Mouse (Mus musculus) spleen, postnatal 4 days (tissue): ENCODE results near the gene St3gal4.
"Not testable (repeated sequence)": the region's sequence is repeated elsewhere in the genome, so short reads cannot be mapped to it uniquely, and the experiment has no call there.

Experiments used
- DNase-seq, 2 experiments: peaks; one replicate each; pipeline ENCODE4 v3.0.0; 2022; ENCODE audit warnings: low spot score in 2 of 2

St3gal4 gene

DNA sequence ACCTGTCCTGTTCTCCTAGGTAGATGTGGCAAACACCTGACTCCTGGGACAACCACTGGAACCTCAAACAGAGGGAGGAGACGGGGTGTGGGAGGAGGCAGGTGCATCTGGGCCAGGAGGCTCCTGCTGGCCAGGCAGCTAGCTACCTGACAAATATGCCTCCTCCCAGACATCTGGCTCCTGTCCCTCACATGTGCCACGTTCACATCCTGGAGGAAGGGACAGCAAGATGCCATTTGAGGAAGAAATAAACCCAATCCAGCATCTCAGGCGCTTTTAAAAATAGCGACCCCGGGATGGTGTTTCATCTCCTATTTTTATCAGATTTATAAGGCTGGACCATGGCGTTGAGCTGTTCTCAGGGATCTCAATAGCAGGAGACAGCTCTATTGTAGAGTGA is at the start of gene St3gal4:
TSS of gene St3gal4 (minus strand) at position 101 of the 400 bp plus-strand sequence.
- DNase-seq: no peak

DNA sequence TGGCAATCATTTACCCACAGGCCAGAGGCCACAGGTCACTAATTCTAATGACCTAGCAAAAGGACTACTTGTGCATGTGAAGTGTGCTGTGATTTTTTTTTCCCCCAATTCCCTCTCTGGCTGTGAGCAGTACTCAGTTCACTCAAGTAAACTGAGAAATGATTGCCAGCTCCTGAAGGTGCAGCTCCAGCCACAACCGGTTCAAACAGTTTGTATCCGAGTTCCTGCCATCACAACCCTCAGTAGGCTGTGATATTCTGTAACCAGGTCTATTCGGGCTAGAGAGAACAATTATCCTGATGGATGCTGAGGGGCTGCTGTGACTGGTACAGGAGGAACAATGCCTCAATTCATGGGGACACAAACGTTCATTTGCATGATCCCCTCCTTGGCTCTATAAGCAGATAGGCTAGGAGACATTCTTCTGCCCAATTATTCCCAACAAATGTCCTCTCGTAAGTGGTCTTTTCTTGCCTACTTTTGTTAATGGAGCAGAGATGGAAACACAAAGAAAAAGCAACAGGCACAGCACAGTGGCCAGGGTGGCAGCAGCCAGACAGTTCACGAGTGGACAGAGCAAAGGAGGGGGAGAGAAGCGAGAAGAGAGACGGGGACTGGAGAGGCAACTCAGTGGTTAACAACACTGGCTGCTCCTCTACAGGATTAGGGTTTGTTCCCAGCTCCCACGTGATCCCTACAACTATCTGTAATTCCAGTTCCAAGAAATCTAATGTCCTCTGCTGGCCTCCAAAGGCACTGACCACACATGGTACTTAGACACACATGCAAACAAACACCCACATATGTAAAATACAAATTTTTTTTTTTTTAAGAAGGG is 47.9 kb upstream of the St3gal4 start:
- no peak for DNase-seq

DNA sequence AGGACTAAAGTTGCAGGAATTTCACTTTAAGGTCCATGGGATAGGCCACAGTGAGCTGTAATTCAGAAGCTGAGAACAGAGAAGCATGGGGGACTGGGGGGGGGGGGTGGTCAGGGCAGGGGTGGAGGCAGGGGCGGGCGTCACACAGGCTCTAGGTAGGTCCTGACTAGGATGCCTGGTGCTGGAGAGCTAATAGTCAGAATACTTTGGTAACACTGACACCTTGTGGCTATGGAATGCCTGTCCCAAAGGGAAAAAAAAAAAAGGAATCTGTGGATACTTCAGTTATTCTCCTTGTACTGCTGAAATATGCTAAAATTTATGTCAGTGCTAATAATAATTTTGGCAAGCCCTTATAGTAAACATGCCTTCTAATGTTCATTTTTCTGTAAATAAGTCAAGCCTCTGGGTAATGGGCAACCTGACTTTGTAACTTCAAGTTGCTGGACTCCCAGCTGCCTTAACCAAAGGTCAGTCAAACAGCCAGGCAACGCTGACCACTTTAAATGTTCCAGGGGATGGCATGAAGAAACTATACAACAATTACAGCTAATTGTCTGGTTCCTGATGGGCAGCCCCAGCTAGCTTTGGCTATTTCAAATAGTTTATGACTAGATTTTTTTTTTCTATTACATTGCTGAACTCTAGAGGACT is 47.2 kb upstream of the St3gal4 start:
- no peak for DNase-seq

DNA sequence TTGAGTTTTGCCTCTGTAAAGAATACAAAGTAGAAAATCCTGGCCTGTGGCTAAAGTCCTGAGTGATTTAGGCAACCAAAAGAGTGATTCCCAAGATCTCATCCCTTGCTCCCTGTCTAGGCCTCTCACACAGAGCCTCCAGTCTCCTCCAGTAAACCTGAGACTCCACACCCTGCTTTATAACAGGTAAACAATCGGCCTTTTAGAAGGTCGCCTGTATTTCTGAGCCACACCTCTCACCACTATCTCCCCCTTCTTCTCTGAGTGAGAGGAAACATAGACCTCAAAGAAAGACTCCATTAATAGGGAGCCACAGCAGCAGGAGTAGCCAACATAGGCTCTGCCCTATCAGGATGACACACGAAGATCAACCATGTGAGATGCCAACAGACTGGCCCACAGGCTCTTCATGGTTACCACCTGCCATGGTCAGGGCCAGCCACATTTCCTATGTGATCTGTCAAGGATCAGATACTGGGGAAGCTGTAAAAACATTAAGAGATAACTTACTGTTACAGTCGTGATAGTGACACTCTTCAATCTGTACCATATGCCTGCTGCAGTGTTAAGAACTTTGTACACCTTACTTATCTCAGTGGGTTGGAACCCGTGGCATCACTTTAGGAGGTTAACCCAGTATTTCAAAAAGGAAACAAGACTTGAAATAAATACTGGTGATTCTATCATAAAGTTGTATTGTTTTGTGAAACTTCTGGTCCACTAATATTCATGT is 45.2 kb upstream of the St3gal4 start:
- DNase-seq: no peak

DNA sequence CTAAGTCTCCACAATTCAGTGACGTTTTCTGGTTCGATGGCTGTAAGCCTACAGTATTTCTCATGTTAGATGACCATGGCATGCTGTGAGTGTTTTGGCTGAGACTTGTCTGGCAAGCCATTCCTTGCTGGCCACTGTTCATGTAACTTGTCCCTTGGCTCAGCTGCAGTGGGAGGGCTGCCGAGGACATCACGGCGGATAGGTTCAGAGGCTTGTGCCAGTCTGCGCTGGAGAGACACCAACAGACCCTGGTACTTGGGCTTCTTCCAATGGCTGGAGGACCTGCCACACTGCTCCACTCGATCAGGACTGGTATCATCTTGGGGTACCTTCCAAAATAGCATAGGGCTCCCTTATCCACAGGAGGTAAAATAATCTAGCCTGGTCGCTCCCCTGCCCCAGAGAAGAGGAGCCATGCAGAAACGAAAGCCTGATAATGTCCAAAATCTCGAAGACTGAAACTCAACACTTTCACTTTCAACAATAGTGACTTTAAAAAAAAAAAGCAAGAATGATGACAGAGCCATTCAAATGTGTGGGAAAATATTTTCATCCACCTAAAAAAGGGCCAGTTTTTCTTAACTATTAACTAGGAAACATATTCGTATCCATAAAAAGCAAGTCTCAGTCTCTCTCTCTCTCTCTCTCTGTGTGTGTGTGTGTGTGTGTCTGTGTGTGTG is 44.1 kb upstream of the St3gal4 start:
- no peak for DNase-seq

DNA sequence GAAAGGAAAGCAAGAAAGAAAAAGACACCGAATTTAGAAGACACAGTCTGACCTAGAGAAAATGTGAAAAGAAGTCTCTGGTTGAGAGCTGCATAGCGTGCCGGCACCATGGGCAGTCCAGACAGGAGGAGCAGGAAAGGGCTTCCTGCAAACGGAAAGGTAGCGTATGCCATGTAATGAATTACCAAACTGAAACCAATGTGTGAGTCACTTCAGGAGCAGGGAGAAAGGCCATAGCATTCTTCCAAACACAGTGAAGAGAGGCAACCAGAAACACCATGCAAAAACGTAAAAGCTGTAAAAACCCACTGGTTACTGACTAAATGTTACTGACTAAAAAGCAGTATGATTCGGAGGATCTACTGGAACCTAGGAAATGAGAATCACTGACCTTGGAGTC is 42.7 kb upstream of the St3gal4 start:
- DNase-seq: no peak

DNA sequence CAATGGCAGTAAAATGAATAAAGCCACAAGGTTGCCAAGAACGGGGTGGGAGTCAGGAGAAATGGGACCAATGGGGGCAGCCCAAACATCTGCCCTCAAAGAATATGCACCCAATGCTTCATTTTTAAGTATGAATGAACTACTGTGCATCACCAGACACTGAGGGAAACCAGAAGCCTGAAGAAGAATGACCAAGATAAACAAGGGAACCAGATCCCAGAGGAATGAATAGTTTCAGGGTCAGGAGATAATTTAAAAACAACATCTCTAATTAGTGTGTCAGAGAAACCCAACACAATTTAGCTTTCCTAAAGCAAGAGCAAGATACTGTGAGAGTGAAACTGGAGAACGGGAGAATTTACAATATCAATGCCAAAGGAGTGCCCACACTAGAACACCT is 41.6 kb upstream of the St3gal4 start:
- no peak for DNase-seq

DNA sequence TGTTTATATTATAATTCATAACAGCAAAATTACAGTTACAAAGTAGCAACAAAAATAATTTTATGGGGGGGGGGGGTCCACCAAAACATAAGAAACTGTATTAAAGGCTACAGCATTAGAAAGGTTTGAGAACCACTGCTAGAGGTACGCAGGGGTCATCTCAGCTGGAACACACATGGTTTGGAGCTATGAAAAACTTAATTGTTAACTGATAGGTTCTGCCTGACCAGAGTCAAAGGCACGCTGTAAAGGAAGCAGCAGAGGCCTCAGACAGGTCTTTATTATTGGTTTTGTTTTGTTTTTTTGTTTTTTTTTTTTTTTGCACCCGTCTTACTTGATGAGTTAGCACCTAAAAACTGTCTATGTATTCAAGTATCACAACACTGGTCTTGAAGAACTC is 39.4 kb upstream of the St3gal4 start:
- DNase-seq: no peak

DNA sequence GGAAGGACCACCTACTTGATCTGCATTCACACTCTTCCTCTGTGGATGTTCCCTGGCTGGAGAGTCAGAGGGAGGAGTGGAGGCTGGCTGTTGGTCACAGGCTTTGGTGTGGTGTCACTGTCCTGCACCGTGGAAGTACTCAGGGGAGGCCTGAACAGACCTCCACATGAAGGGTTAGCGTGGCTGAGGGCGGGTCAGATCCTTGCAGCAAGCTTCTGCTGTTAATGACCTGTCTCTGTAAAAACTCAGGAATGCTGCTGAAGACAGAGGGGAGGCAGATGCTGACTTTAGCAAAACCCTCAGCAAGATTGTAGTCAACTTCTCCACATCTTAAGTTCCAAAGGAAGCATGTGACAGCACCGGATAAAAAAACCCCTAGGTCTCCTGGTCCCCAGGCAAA is 37.8 kb upstream of the St3gal4 start:
- DNase-seq: no peak

DNA sequence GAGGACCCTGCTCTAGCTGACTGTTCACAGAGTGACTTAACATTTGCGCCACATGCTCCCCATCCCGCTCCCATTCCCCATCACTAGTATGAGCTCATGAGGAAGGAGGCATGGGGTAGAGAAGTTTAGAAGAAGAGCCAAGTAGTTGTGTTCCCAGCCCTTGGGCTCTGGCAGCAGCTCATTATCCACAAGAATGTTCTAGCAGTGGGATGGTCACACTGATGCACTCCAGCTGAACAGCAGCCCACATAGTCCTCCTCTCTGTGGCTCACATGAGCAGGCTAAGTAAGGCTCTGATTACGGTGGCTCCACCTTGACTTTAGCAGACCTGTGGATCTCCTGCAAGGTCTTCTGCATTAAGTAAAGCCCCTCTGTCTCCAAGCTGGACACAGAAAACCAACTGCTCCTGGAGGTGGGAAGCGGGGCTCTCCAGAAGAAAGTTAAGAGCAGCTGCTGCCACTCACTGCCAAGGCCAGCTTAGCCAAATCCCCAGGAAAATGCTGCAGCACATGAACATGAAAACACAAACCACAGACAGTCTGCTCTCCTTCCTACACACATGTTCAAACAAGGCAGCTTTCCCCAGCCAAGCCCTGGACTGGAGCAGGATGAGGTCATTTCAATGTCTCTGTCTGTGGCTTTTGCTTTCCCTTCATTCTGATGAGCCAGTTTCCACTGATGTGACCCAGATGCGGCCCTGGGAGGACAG is 37.1 kb upstream of the St3gal4 start:
- no peak for DNase-seq

DNA sequence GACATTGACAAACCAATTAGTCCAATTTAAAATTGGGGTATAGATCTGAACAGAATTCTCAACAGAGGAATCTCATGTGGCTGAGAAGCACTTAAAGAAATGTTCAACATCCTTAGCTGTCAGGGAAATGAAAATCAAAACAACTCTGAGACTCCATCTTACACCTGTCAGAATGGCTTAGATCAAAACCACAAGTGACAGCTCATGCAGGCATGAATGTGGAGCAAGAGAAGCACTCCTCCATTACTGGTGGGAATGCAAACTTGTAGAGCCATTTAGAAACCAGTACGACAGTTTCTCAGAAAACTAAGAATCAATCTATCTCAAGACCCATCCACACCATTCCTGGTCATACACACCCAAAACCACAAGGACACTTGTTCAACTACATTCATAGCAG is 33.9 kb upstream of the St3gal4 start:
- DNase-seq: no peak

DNA sequence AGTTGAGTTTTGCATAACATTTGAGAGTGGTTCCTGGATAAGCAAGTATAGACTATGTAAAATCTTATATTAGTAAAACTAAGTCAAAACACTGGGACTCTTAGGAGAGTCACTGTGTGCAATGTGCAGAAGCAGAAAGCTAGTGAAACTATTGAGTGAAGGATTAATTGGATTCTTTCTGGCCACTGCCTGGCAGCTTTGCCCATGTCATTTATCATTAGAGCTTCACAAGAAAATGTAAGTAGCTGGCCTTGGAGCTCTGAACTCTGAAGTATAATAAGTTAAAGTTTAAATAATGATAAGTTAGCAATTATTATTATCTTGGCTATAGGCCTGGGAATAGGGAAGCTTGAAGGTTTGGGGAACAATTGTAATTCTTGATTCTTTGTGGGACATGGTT is 29.8 kb upstream of the St3gal4 start:
- not testable (repeated sequence) for DNase-seq

DNA sequence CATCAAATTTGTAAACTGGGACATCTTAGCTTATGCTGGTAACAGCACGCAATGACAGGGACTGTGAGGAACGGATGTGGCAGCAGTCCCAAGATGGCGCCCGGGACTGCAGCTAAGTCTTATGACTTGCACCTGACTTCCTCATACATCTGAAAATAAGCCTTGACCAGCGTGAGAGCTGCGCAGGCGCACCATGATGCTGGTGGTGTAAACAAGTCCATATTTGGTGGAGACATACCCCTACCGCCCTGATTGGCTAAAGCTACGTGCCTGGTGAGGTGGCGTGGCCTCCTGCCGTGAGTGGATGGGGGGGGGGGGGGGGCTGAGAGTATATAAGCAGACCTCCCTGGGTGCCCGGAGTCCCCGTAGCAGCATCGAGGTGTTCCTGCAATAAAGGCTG is 28.2 kb upstream of the St3gal4 start:
- not testable (repeated sequence) for DNase-seq

DNA sequence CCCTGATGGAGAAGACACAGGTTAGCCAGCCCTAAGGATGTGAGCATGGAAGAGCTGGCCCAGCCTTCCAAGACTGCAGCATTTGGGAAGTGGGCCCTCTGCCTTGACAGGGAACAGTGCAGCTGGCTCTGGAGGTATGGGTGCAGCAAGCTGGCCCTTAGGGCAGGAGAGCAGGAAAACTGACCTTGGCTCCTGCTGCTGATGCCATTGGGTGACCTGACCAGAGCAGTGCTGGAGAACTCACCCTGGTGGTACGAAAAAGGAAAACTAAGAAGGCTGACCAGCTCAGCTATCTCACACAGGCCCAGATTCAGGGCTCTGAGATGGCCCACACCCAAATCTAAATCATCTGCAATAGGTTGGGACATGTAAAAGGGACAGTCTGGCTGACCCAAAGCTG is 26.8 kb upstream of the St3gal4 start:
- DNase-seq: no peak

DNA sequence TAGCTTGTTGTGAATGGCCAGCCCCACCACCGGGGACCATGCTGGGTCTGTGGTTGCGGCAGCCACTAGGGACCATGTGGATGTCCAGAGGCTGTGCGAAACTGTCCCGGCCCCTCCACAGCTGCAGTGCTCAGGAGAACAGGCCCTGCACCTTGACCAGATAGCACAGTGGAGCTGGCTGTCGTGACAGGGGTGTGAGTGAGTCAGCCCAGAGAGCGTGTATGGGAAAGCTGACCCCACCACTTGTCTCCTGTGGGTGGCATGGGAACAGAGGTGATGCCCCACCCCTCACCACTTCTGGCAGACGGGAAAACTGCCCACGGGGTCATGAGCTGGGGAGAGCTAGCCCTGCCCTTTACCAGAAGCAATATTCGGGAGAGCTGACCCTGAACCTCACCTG is 26.1 kb upstream of the St3gal4 start:
- no peak for DNase-seq

DNA sequence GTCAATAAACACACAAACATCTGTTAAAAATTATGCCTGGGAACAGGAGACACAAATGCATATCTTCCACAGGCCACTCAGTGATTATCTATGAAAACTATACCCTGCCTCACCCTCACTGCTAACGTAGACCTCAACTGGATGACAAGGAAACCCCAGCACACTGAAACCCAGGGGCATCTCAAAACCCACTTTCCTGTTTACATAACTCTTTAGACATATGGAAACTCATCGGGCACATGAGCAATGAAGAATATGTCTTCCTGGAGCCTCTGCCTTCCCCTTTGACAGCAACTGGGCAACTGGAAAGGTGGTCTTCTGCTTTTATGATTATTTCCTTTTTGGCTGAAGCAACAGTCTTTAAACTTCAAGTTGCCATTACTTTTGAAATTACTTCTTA is 23.2 kb upstream of the St3gal4 start:
- DNase-seq: no peak

DNA sequence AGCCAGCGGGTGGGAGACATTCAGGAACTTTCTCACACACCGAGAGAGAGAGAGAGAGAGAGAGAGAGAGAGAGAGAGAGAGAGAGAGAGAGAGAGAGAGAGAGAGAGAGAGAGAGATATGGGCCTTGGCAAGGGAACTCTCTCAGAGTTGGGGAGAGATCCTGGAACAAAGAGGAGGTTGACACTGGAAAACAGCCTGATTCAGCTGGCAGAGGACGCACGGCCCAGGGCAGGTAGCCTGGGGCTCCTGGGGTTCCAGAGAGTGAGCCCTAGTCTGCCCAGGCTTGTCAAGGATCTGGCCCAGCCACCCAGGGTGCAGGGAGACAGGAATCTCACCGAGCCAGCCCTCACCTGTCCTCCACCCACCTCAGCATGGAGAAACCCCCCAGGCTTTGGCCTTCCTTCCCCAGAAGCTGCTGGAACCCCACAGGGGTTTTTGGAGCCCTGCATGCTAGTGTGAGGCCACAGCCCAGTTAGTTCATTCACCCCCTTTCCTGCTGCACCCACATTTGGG is 20.2 kb upstream of the St3gal4 start:
- DNase-seq: no peak

DNA sequence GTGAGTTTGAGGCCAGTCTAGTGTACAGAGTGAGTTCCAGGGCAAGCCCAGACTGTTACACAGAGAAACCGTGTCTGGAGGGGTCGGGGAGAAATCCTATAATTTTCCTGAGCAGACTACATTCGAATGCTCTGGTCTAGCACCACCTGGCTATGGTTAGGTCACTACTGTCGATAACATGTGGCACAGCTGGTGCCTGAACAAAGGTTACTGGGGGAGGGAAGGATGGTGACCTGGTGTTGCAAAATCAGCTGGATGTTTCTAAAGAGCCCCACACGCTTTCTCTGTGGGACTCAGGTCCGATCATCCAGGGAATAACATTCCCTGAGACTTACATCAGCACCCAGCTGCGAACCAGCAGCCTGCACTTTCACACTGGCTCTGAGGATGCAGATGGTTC is 19.0 kb upstream of the St3gal4 start:
- DNase-seq: no peak

DNA sequence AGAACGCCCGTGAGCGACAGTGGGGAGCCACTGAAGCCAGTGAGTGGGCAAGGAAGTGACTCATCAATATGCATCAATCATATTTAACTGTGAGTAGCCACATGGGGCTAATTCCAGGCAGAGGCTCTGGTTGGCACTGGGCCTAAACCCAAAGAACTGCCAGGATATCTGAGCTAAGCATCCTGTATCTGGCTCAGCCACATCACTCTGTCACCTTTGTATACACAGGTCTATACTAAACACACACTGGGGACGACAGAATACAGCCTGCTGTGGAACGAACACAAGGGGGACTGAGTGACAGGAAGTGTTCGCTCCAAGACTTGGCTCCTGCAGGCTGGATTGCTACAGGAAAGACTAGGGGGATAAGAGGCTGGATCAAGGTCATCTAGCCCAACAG is 16.5 kb upstream of the St3gal4 start:
- no peak for DNase-seq

DNA sequence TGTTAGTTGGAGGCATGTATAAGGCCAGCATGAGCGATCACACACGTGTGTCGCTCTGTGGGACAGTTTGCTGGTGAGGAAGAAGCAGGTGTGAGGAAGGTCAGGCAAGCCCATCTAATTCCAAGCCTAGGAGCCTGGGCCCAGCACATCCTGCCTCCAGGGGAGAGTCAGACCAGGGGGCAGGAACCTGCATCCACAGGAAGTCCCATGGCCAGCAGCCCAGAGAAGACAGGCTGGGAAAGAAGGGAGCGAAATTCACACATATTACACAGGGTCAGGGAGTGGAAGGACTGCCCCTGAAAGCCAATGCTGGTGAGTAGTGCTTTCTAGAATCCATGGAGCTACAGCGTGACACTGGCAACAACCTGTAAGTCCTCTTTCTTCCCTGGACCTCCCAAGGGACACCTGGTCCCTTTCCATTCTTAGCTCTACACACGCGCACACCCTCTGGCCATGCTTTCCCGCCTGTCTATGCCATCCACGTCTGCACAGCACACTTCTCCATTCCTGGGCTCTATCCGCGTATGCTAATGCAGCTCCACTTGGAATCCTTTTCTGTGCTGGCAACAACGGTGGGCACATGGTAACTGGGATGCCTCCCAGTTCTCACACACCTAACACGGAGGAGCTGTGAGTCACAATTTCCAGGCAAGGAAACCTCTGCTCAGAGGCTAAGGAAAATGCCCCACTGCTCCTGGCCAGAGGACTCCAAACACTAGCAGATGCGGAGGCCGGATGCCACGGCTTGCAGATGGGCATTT is 12.7 kb upstream of the St3gal4 start:
- no peak for DNase-seq

DNA sequence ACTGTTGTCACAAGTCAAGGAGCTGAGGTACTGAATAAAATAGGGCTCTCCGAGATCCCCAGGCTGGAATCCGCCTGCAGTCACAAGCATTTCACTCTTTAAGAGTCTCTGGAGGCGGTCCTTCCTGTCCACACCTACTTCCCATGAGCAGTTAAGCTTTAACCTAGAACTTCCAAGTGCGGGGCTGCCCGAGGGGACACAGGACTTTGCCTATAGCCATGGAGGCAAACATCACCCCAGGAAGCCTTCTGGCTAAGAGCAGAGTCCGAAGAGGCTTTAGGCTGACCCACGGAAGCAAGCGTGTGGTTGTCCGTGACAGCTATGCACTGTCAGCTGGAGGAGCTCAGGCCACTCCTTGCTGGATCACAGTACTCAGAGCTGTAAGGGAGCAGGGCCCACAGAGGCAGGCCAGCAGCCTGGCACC is 9.9 kb upstream of the St3gal4 start:
- DNase-seq: peak in 1 of 2 experiments; percentile 58
